Mouse (Mus musculus): ENCODE measurements around the gene Tnrc6c.

DNA sequence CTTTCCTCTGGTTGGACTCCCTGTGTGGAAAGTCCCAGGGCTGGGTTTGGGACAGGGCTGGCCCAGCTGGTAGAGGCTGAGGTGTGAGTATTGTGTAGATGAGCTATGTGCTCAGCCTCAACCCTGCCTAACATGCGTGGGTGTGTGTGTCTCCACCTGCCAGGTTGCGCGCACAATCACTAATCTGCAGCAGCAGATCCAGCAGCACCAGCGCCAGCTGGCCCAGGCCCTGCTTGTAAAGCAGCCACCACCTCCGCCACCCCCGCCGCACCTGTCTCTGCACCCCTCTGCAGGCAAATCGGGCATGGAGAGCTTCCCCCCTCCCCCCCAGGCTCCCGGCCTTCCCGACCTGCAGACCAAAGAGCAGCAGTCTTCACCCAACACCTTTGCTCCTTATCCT lies 95.3 kb downstream of the Tnrc6c start:
- TF ChIP-seq EP300 (IDR thresholded peaks at IDR 0.05; ENCODE audit: low read depth): no peak
- no peak for TF ChIP-seq CTCF (IDR thresholded peaks at IDR 0.05; ENCODE audit: low read depth)

Measured in liver, postnatal 0 days (tissue).